Mouse (Mus musculus): ENCODE results near the gene Farp1. TPM values are rescaled to one million over a fixed set of nuclear protein-coding genes. Genes with fewer than 3 reads are reported as not detected.
"Not testable (repeated sequence)": the region's sequence is repeated elsewhere in the genome, so short reads cannot be mapped to it uniquely, and the experiment has no call there.

Gene Farp1
- total RNA-seq, 1 experiment from 2014 or later, result 0.38 TPM

- ATAC-seq (replicated peaks; ENCODE audit: insufficient number of reproducible peaks, low FRiP score, low TSS enrichment, poor library complexity, severe bottlenecking), result no peak
These were observed 90.7 kb downstream of the Farp1 start for GRCm38 (mm10) chr14:121125651-121126050.

GRCm38 (mm10) chr14:121126291-121126690, 91.3 kb downstream of the Farp1 start:
- no peak for ATAC-seq (replicated peaks; ENCODE audit: insufficient number of reproducible peaks, low FRiP score, low TSS enrichment, poor library complexity, severe bottlenecking)

DNA sequence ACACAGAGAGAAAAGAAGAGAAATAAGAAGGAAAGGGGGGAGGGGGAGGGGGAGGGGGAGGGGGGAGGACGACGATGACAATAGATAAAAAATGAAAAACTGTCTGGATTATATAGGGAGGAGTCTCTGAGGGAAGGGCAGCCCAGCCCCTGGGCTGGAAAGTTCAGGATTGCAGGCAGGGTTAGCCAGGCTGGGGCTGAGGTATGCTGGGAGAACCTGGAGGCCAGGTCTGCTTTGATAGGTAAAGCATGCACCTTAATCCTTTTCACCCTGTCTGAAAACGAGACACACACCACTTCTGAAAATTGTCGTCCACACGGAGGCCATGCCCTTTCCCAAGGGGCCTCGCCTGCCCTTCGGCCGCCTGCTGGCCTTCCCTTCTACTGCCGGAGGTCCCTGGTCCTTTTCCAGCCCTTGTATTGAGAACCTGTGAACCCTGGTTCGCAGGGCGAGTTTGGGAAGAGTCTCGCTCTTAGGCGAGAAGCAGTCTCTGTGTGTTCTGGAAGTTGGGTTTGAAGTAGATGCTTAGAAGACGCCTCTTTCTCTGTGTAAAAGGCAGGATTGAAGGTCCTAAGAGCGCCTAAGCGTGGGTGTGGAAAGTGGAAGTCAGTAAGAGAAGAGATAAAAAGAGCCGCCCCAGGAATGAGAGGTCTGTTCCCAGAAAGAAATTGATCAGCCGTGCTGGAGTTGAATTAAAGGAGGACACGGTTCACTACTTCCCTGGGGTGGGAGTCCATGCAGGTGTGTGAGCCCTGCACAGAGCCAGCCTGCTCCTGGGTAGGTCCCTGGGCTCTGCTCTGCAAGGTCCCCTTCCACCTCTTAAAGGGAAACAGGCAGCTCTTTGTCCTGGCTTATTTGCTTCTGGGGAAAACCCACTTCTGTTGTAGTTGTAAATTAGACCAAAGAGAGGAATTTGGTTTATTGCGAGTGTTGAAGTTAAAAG, 94.1 kb downstream of the Farp1 start:
- no peak for ATAC-seq (replicated peaks; ENCODE audit: insufficient number of reproducible peaks, low FRiP score, low TSS enrichment, poor library complexity, severe bottlenecking)

- ATAC-seq (replicated peaks; ENCODE audit: insufficient number of reproducible peaks, low FRiP score, low TSS enrichment, poor library complexity, severe bottlenecking), result not testable (repeated sequence)
These were observed 95.4 kb downstream of the Farp1 start for GRCm38 (mm10) chr14:121130351-121130750.

DNA sequence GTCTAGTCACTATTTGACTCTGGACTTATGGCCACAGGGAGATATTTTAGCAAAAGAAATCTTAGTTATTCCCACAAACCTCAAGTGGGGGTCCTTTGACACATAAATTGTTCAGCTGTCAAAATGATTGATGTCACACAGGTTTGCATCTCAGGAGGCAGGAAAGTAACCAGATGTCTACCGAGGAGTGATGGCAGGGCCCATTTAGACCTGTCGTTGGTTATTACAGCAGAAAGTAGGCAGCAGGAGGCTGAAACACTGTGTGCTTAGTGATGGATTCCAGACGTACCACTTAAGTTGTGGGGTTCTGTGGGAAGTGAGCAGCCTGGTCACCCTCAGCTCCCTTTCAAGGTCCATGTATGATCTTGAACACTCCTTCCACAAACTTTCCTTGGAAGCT, 99.4 kb downstream of the Farp1 start:
- ATAC-seq (replicated peaks; ENCODE audit: insufficient number of reproducible peaks, low FRiP score, low TSS enrichment, poor library complexity, severe bottlenecking), result no peak

DNA sequence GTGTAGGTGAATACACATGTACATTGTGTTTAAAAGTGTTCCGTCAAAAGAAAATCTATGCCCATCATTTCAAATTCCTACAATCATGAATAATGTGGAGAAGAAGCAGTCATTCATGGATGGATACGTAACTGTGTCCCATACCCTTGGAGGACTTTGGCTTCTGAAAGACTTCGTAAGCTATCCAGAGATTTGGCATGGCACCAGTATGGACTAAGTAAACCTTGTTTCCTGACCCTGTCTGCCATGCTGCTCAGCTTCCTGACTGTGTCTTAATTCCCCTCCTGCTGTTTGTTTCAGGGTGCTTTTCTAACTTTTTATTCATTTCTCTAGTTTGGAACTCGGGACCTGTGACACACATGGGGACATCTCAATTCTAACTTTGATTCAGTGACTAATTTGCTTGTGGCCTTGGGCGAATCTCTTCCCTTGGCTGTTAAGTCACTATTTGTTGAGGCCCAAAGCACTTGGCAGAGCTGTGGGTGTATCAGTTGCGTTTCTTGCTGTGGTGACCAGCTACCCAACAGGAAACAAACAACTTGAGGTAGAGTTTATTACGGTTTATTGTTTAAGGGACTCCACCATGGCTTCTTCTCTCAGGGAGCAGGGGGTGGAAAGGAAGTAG, 108.9 kb downstream of the Farp1 start:
- ATAC-seq (replicated peaks; ENCODE audit: insufficient number of reproducible peaks, low FRiP score, low TSS enrichment, poor library complexity, severe bottlenecking), result no peak

DNA sequence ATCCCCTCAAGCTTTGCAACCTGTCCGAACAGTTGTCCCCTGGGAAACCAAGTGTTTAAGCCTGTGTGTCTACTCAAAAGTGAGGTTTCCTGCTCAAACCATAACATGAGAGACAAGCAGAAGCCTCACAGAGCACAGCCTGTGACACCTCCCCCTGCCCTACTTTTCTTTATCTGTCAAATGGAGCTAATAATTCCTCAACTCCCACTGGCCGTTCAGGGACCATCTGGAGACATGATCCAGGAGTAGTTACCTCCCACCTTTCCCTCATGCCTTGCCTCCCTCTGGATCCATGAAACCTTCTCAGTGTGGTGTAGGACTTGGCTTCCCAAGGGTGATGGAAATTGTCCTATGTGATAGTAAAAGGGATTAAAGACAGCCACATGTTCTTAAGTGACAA, 109.5 kb downstream of the Farp1 start:
- ATAC-seq (replicated peaks; ENCODE audit: insufficient number of reproducible peaks, low FRiP score, low TSS enrichment, poor library complexity, severe bottlenecking), result no peak

DNA sequence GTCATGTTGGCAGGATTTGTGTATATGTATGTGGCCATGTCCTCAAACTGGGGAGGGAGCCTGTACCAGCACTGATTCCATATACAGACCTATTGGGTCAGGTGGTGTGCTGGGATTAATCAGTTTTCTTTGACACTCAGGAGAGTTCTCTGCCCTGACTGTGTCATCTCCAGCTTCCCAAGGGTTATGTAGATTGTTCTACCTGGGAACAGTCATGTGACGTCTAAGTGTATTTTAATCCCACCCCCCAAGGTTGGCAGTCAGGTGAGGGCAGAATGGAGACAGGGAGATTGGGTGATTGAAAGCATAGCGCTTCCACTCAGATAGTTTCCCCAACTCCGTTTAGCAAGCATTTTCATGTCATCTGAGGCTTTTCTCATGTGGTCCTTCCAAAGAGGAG, 110.3 kb downstream of the Farp1 start:
- ATAC-seq (replicated peaks; ENCODE audit: insufficient number of reproducible peaks, low FRiP score, low TSS enrichment, poor library complexity, severe bottlenecking), result no peak

- ATAC-seq (replicated peaks; ENCODE audit: insufficient number of reproducible peaks, low FRiP score, low TSS enrichment, poor library complexity, severe bottlenecking), result no peak
These were observed 110.7 kb downstream of the Farp1 start for GRCm38 (mm10) chr14:121145698-121146097.

- ATAC-seq (replicated peaks; ENCODE audit: insufficient number of reproducible peaks, low FRiP score, low TSS enrichment, poor library complexity, severe bottlenecking), result no peak
These were observed 111.2 kb downstream of the Farp1 start for GRCm38 (mm10) chr14:121146213-121146612.

GRCm38 (mm10) chr14:121147026-121147425, 112.0 kb downstream of the Farp1 start:
- no peak for ATAC-seq (replicated peaks; ENCODE audit: insufficient number of reproducible peaks, low FRiP score, low TSS enrichment, poor library complexity, severe bottlenecking)

DNA sequence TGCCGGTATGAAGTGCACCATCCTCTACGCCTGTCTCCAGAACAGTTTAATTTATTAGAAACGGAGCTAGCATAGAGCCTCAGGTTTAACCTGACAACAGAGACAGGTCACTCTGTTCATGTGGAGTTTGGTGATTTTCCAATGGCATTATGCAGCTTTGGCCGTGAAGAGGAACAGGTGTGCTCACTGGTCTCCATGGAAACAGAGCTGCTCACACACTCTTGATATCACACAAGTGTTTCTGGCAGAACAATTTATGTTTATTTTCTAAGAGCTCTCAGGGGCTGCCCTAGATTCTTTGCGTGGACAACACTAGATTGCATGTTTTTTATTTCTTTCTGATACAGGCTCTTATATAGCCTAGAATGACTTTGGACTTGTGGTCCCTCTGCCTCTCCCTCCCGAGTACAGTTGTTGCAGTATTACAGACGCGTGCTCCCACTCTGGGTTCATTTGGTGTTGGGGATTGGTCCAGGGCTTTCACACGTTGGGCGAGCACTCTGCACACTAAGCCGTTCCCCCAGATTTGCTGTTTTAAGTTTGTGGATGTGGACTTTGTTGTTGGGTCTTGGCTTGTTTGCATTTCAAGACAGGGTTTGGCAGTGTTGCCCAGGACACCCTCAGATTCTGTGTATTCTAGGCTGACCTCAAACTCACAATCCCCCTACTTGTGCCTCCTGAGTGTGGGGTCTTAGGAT, 113.2 kb downstream of the Farp1 start:
- no peak for ATAC-seq (replicated peaks; ENCODE audit: insufficient number of reproducible peaks, low FRiP score, low TSS enrichment, poor library complexity, severe bottlenecking)

DNA sequence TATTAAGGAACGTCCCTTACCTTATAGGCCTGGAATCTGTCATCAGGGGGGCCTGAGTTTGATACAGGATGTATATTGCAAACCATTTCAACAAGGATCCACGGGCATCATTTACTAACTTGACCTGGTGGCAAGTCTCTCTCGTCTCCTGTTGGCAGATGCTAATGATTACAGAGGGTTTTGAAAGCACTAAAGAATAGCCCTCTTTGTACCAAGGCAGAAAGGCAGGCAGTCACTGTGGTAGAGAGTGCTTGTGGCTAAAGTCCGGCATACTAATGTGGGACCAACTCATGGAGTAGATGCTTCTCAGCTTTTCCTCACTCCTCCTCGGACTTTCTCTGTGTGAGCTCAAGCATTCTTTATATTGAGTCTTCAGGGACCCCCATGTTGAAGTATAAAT, 115.0 kb downstream of the Farp1 start:
- no peak for ATAC-seq (replicated peaks; ENCODE audit: insufficient number of reproducible peaks, low FRiP score, low TSS enrichment, poor library complexity, severe bottlenecking)

GRCm38 (mm10) chr14:121151837-121152236, 116.8 kb downstream of the Farp1 start:
- ATAC-seq (replicated peaks; ENCODE audit: insufficient number of reproducible peaks, low FRiP score, low TSS enrichment, poor library complexity, severe bottlenecking), result no peak

DNA sequence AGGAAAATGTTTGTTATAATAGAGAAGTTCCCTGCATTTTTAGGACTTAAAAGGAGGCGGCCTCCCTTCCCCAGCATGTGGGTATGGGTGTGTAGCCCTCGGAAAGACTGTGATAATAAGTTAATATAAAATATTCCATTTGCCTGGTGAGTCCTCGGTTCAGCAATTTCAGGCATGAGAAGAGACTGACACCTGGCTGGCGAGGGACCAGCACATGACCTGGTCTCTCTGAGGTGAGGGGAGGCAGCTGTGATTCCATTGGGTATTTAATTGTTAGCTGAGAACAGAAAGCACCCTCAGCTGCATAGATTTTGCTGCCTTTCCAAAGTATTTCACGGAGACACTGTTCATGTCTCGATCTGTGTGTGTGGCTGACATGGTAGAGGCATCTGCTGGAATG, 117.8 kb downstream of the Farp1 start:
- no peak for ATAC-seq (replicated peaks; ENCODE audit: insufficient number of reproducible peaks, low FRiP score, low TSS enrichment, poor library complexity, severe bottlenecking)

- ATAC-seq (replicated peaks; ENCODE audit: insufficient number of reproducible peaks, low FRiP score, low TSS enrichment, poor library complexity, severe bottlenecking), result no peak
These were observed 118.3 kb downstream of the Farp1 start for GRCm38 (mm10) chr14:121153260-121153659.

GRCm38 (mm10) chr14:121155173-121155572, 120.2 kb downstream of the Farp1 start:
- no peak for ATAC-seq (replicated peaks; ENCODE audit: insufficient number of reproducible peaks, low FRiP score, low TSS enrichment, poor library complexity, severe bottlenecking)

GRCm38 (mm10) chr14:121158616-121159015, 123.6 kb downstream of the Farp1 start:
- ATAC-seq (replicated peaks; ENCODE audit: insufficient number of reproducible peaks, low FRiP score, low TSS enrichment, poor library complexity, severe bottlenecking), result no peak

DNA sequence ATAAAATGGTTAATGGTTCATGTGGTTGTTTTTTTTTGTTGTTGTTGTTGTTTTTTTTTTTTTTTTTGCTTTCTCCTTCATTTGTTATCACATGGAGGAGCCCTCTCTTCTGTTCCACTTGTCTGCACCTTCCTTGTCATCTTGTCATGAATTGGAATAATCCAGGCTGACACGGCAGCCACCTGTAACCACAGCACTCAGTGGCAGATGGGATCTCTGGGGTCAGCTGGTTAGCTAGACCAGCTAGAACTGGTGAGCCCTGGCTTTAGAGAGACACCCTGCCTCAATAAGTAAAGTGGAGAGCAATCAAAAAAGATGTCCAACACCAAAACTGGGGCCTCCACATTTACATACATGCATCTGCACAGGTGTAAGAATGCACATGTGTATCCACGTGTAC, 127.8 kb downstream of the Farp1 start:
- no peak for ATAC-seq (replicated peaks; ENCODE audit: insufficient number of reproducible peaks, low FRiP score, low TSS enrichment, poor library complexity, severe bottlenecking)

- no peak for ATAC-seq (replicated peaks; ENCODE audit: insufficient number of reproducible peaks, low FRiP score, low TSS enrichment, poor library complexity, severe bottlenecking)
These were observed 129.9 kb downstream of the Farp1 start for GRCm38 (mm10) chr14:121164866-121165265.
